9 mouse cellular contexts compared by ENCODE assay signal in the genomic region with DNA sequence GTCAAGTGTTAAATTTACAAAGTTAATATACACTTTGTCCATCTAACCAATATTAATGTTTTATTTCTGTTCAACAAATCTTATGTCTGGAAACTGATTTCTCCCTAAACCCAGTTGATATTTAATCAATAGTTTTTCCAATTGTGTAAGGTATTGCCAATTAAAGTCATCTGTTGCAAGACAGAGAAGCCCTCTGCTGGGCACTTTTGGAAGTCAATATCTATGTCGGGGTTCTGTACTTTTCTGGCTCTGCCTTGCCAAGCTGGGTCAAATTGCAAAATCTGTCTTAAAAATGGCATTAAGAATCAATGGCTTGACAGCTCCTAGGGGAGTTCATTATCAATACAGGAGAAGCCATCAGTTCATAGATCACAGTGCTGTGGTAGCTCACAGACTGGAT. TPM values are rescaled to one million over a fixed set of nuclear protein-coding genes. Genes with fewer than 3 reads are reported as not detected.
DNase-seq lines count a peak whose midpoint lies in the region; ATAC-seq and TF ChIP-seq lines count a peak whose summit lies in the region.
"Had no signal": no experiment of that assay in that cellular context is flagged by ENCODE, and none has a peak within 500 bp of the region (broad histone marks: within the 10 kb centered on the region; RNA-seq: fewer than 3 reads in every experiment).

No protein-coding gene starts in this region.

- WGBS in liver, adult 2 months = 5% methylated on average over 1 of the region's 1 CpGs
- WGBS in liver, embryonic 11.5 days = 23% methylated on average over 1 of the region's 1 CpGs

- H3K27me3 ChIP-seq in liver, adult 2 months (ENCODE audit: control insufficient read depth, insufficient read depth, low read length) = no peaks in the 10 kb centered on the region
- no peaks in the 10 kb centered on the region for H3K27me3 ChIP-seq in liver, embryonic 11.5 days (replicated peaks; ENCODE audit: control insufficient read depth, insufficient read depth, low read length)
- no peaks in the 10 kb centered on the region for H3K27me3 ChIP-seq in E14TG2a.4 (ENCODE audit: insufficient read depth, low read length)
- H3K27me3 ChIP-seq: forebrain, embryonic 12.5 days had no signal

- H3K4me3 ChIP-seq in liver, adult 2 months (ENCODE audit: insufficient read depth, low read depth, low read length) = no peak overlapping the region
- H3K4me3 ChIP-seq in liver, embryonic 11.5 days (ENCODE audit: low read depth, low read length) = no peak overlapping the region
- no peak overlapping the region for H3K4me3 ChIP-seq in E14TG2a.4 (replicated peaks; ENCODE audit: low read length)
- H3K4me3 ChIP-seq: forebrain, embryonic 12.5 days had no signal

- intact Hi-C loops in gastrocnemius, postnatal 36 days (cut with DNase I) = loop anchor here (5.0 kb wide), 1 partner anchor 65 kb away; no protein-coding TSS in a partner anchor

- ATAC-seq in liver, embryonic 11.5 days (replicated peaks; ENCODE audit: low FRiP score) = no peak

- no peaks in the 10 kb centered on the region for H3K9me3 ChIP-seq in liver, embryonic 11.5 days (ENCODE audit: control insufficient read depth, low read length)
- peaks cover 4% of the 10 kb centered on the region; the same call in 1 of the 2 replicates for H3K9me3 ChIP-seq in E14TG2a.4 (ENCODE audit: low read length)
- H3K9me3 ChIP-seq: forebrain, embryonic 12.5 days had no signal

- H3K4me2 ChIP-seq in liver, embryonic 11.5 days = no peak overlapping the region
- H3K4me2 ChIP-seq: forebrain, embryonic 12.5 days had no signal

- TF ChIP-seq POLR2A in liver, adult 2 months (IDR thresholded peaks at IDR 0.05; ENCODE audit: extremely low read depth, insufficient read depth, low read length) = no peak

- H3K27ac ChIP-seq in liver, adult 2 months (replicated peaks; ENCODE audit: insufficient read depth, low read depth, low read length) = no peak overlapping the region
- no peak overlapping the region for H3K27ac ChIP-seq in liver, embryonic 11.5 days (ENCODE audit: low read depth, low read length)
- H3K27ac ChIP-seq: forebrain, embryonic 12.5 days had no signal

- no peak overlapping the region for H3K9ac ChIP-seq in liver, adult 2 months (ENCODE audit: low read depth, low read length)
- H3K9ac ChIP-seq in liver, embryonic 11.5 days (ENCODE audit: low read depth, low read length) = no peak overlapping the region
- H3K9ac ChIP-seq: forebrain, embryonic 12.5 days had no signal

- H3K36me3 ChIP-seq in liver, adult 2 months (ENCODE audit: control insufficient read depth, insufficient read depth, low read length) = no peaks in the 10 kb centered on the region
- no peaks in the 10 kb centered on the region for H3K36me3 ChIP-seq in liver, embryonic 11.5 days (ENCODE audit: control insufficient read depth, insufficient read depth, low read length)
- H3K36me3 ChIP-seq in E14TG2a.4 (ENCODE audit: insufficient read depth, low read length) = no peaks in the 10 kb centered on the region
- H3K36me3 ChIP-seq: forebrain, embryonic 12.5 days had no signal

- TF ChIP-seq CTCF in liver, adult 2 months (IDR thresholded peaks at IDR 0.05; ENCODE audit: low read depth, low read length) = peak; percentile 49
- TF ChIP-seq CTCF in E14TG2a.4 (conservative IDR thresholded peaks at IDR 0.05; ENCODE audit: low read length) = 0 out of 2 replicates have a peak, but pooled peaks have one; percentile 5

- peaks cover 4% of the 10 kb centered on the region for H3K4me1 ChIP-seq in liver, adult 2 months (ENCODE audit: control insufficient read depth, insufficient read depth, low read length)
- H3K4me1 ChIP-seq in liver, embryonic 11.5 days (replicated peaks; ENCODE audit: control insufficient read depth, insufficient read depth, low read length) = no peaks in the 10 kb centered on the region
- H3K4me1 ChIP-seq in E14TG2a.4 (replicated peaks; ENCODE audit: low read depth, low read length) = no peaks in the 10 kb centered on the region
- H3K4me1 ChIP-seq: forebrain, embryonic 12.5 days had no signal

- DNase-seq in embryo, embryonic 11 days = peak; percentile 48
- no peak for DNase-seq in embryo, embryonic 10 days (ENCODE audit: low spot score)
- DNase-seq in liver, adult 2 months (ENCODE audit: extremely low read depth, low read depth, low spot score) = peak; percentile 67
- DNase-seq in liver, embryonic 11.5 days (ENCODE audit: low spot score) = no peak
- DNase-seq in layer of hippocampus, postnatal 10 days (ENCODE audit: low spot score in 2 of 2) = peak; percentile 20 to 43
- DNase-seq in cerebellum, adult 11-12 months = no peak
- DNase-seq in gastrocnemius, postnatal 36 days = no peak

- H3K79me2 ChIP-seq in liver, adult 2 months (ENCODE audit: control insufficient read depth, insufficient read depth, low read length) = no peaks in the 10 kb centered on the region

RNA-seq across cellular contexts. Expression of a gene that starts 10.8 kb away (rescaled TPM):
- total RNA-seq in liver, adult 2 months (2014; rRNA removed) = not detected in 2 replicates
- not detected in 2 replicates for polyA plus RNA-seq in liver, adult 2 months (2012; rRNA removed)
- 0.12 and 0.14 TPM in 2 replicates for polyA plus RNA-seq in liver, embryonic 11.5 days (2014; fragmentation: Nextera tagmentation; extraction: Ambion mirVana)
- 1 to 10 TPM; 1.1 to 1.5 TPM for total RNA-seq in layer of hippocampus, postnatal 10 days (2021)
- total RNA-seq in gastrocnemius, postnatal 36 days (2021) = not detected
- polyA plus RNA-seq: forebrain, embryonic 12.5 days had no signal

Comparison
In these comparisons a context has a peak if more than half of its experiments do, and no peak if none do; other contexts are left out.
1. DNase-seq: peak in embryo, embryonic 11 days (single experiment), liver, adult 2 months (single experiment) and layer of hippocampus, postnatal 10 days (2 of 2); none in embryo, embryonic 10 days (single experiment), liver, embryonic 11.5 days (single experiment), cerebellum, adult 11-12 months (single experiment) and gastrocnemius, postnatal 36 days (0 of 2).